In the genomic region with DNA sequence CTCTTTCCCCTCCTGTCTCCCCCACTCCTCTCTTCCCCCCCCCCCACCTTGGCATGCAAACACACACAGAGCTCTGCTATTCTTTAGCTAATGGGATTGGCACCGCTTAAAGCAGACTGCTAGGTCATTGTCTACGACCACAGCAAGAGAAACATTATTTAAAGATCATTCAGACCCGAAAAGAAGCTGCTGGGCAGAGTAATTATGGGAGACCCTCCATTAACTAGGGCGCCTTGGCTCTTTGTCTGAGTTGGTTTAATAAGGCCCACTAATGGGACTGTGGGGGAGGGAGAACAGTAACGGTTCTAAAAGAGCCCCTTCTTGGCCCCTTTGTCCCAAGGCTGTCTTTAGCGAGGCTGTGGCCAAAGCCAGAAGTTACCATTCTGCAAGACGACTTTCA, we compare ENCODE assay signal across 15 mouse cellular contexts. TPM values are rescaled to one million over a fixed set of nuclear protein-coding genes. Genes with fewer than 3 reads are reported as not detected.
DNase-seq lines count a peak whose midpoint lies in the region; ATAC-seq lines count a peak whose summit lies in the region.
"Had no signal": no experiment of that assay in that cellular context is flagged by ENCODE, and none has a peak within 500 bp of the region (broad histone marks: within the 10 kb centered on the region; RNA-seq: fewer than 3 reads in every experiment).

No protein-coding gene starts in this region.

- H3K4me1 ChIP-seq in embryonic facial prominence, embryonic 14.5 days (ENCODE audit: control insufficient read depth, insufficient read depth, low read length), result no peaks in the 10 kb centered on the region
- no peaks in the 10 kb centered on the region for H3K4me1 ChIP-seq in hindbrain, embryonic 11.5 days (replicated peaks; ENCODE audit: control insufficient read depth, insufficient read depth, low read length)
- H3K4me1 ChIP-seq in midbrain, embryonic 12.5 days, result peaks cover 15% of the 10 kb centered on the region
- H3K4me1 ChIP-seq: heart, embryonic 12.5 days had no signal

- 20% methylated on average over 7 of the region's 7 CpGs for WGBS in embryonic facial prominence, embryonic 14.5 days
- WGBS in hindbrain, embryonic 11.5 days, result 30% methylated on average over 7 of the region's 7 CpGs
- 7% methylated on average over 7 of the region's 7 CpGs for WGBS in midbrain, embryonic 12.5 days

- H3K27me3 ChIP-seq in embryonic facial prominence, embryonic 14.5 days (replicated peaks; ENCODE audit: control insufficient read depth, insufficient read depth, low read length), result no peaks in the 10 kb centered on the region
- no peaks in the 10 kb centered on the region for H3K27me3 ChIP-seq in hindbrain, embryonic 11.5 days (ENCODE audit: control insufficient read depth, insufficient read depth, low read length)
- no peaks in the 10 kb centered on the region for H3K27me3 ChIP-seq in midbrain, embryonic 12.5 days
- H3K27me3 ChIP-seq: CH12.LX; heart, embryonic 12.5 days had no signal

- intact Hi-C loops in heart, postnatal 25 days (cut with DNase I), result no loop called here
- intact Hi-C loops in heart, postnatal 10 days (cut with DNase I), result no loop called here

- H3K4me3 ChIP-seq in embryonic facial prominence, embryonic 14.5 days (ENCODE audit: low read depth, low read length), result no peak overlapping the region
- H3K4me3 ChIP-seq in hindbrain, embryonic 11.5 days (ENCODE audit: low read depth, low read length), result no peak overlapping the region
- no peak overlapping the region for H3K4me3 ChIP-seq in midbrain, embryonic 12.5 days
- H3K4me3 ChIP-seq: heart, embryonic 12.5 days; myocyte had no signal

- DNase-seq in embryonic facial prominence, embryonic 14.5 days (ENCODE audit: low spot score), result peak; percentile 68
- DNase-seq in hindbrain, embryonic 11.5 days (ENCODE audit: low spot score), result peak; percentile 28
- peak; percentile 90 for DNase-seq in retina, embryonic 14.5 days (ENCODE audit: low spot score)
- DNase-seq in thymus, postnatal 25 days, result no peak
- no peak for DNase-seq in heart, postnatal 25 days (ENCODE audit: low spot score)
- no peak for DNase-seq in heart, postnatal 10 days
- DNase-seq: kidney, postnatal 14 days; right cerebral cortex, postnatal 25 days; thymus, postnatal 4 days had no signal

- no peaks in the 10 kb centered on the region for H3K36me3 ChIP-seq in embryonic facial prominence, embryonic 14.5 days (ENCODE audit: control insufficient read depth, insufficient read depth, low read length)
- no peaks in the 10 kb centered on the region for H3K36me3 ChIP-seq in hindbrain, embryonic 11.5 days (ENCODE audit: control insufficient read depth, insufficient read depth, low read length)
- no peaks in the 10 kb centered on the region for H3K36me3 ChIP-seq in midbrain, embryonic 12.5 days
- H3K36me3 ChIP-seq: heart, embryonic 12.5 days had no signal

- H3K9ac ChIP-seq in embryonic facial prominence, embryonic 14.5 days (ENCODE audit: low read depth, low read length), result no peak overlapping the region
- no peak overlapping the region for H3K9ac ChIP-seq in hindbrain, embryonic 11.5 days (ENCODE audit: low read depth, low read length)
- no peak overlapping the region for H3K9ac ChIP-seq in midbrain, embryonic 12.5 days (replicated peaks)
- H3K9ac ChIP-seq: heart, embryonic 12.5 days had no signal

- ATAC-seq in embryonic facial prominence, embryonic 14.5 days (ENCODE audit: low read depth), result peak; percentile 53; the same call in 1 of the 2 replicates
- peak; percentile 53; the same call in 1 of the 2 replicates for ATAC-seq in hindbrain, embryonic 11.5 days (ENCODE audit: low FRiP score)
- peak; percentile 79 for ATAC-seq in midbrain, embryonic 12.5 days (ENCODE audit: low FRiP score, low read depth)

- H3K4me2 ChIP-seq in embryonic facial prominence, embryonic 14.5 days (ENCODE audit: low read depth, low read length), result no peak overlapping the region
- no peak overlapping the region for H3K4me2 ChIP-seq in hindbrain, embryonic 11.5 days (replicated peaks; ENCODE audit: low read depth, low read length)
- H3K4me2 ChIP-seq in midbrain, embryonic 12.5 days (replicated peaks), result peak overlapping the region; percentile 27
- H3K4me2 ChIP-seq: heart, embryonic 12.5 days; liver, embryonic 11.5 days had no signal

- H3K9me3 ChIP-seq in embryonic facial prominence, embryonic 14.5 days (ENCODE audit: control insufficient read depth, low read length), result no peaks in the 10 kb centered on the region
- no peaks in the 10 kb centered on the region for H3K9me3 ChIP-seq in hindbrain, embryonic 11.5 days (ENCODE audit: control insufficient read depth, low read length)
- H3K9me3 ChIP-seq in midbrain, embryonic 12.5 days, result no peaks in the 10 kb centered on the region
- H3K9me3 ChIP-seq: heart, embryonic 12.5 days had no signal

- no peak overlapping the region for H3K27ac ChIP-seq in embryonic facial prominence, embryonic 14.5 days (replicated peaks; ENCODE audit: low read depth, low read length)
- no peak overlapping the region for H3K27ac ChIP-seq in hindbrain, embryonic 11.5 days (ENCODE audit: low read depth, low read length)
- 0 out of 2 replicates have a peak overlapping the region, but pooled peaks have one; percentile 42 for H3K27ac ChIP-seq in midbrain, embryonic 12.5 days (replicated peaks)

RNA-seq across cellular contexts. Expression of gene Plekhm3, which starts 18.7 kb away (rescaled TPM):
- polyA plus RNA-seq in embryonic facial prominence, embryonic 14.5 days (2014; fragmentation: Nextera tagmentation; extraction: Ambion mirVana), result 5.6 and 6.0 TPM in 2 replicates
- 6.8 and 9.6 TPM in 2 replicates for polyA plus RNA-seq in hindbrain, embryonic 11.5 days (2014; fragmentation: Nextera tagmentation; extraction: Ambion mirVana)
- 12.1 and 13.1 TPM in 2 replicates for polyA plus RNA-seq in midbrain, embryonic 12.5 days (2016; fragmentation: Nextera tagmentation; extraction: Ambion mirVana)
- total RNA-seq in heart, postnatal 25 days (2021), result 1 to 10 TPM; 8.3 to 9.6 TPM
- 10 to 100 TPM in 1 of 2 experiments, 1 to 10 TPM in 1; 8.8 to 10.7 TPM for total RNA-seq in heart, postnatal 10 days (2021)

RNA-seq across cellular contexts. Expression of gene Akr1cl, which starts 57.2 kb away (rescaled TPM):
- polyA plus RNA-seq in embryonic facial prominence, embryonic 14.5 days (2014; fragmentation: Nextera tagmentation; extraction: Ambion mirVana), result 0.17 and 0.25 TPM in 2 replicates
- 0.36 and 0.68 TPM in 2 replicates for polyA plus RNA-seq in hindbrain, embryonic 11.5 days (2014; fragmentation: Nextera tagmentation; extraction: Ambion mirVana)
- polyA plus RNA-seq in midbrain, embryonic 12.5 days (2016; fragmentation: Nextera tagmentation; extraction: Ambion mirVana), result 0.20 TPM in 1 of 2 replicates, not detected in the other
- not detected for total RNA-seq in heart, postnatal 25 days (2021)
- total RNA-seq in heart, postnatal 10 days (2021), result under 1 TPM; 0.30 to 0.38 TPM
- total RNA-seq: CH12.LX; layer of hippocampus, postnatal 25 days had no signal
- polyA plus RNA-seq: liver, embryonic 11.5 days; myocyte had no signal

Comparison
In these comparisons a context has a peak if more than half of its experiments do, and no peak if none do; other contexts are left out.
1. DNase-seq: peak in embryonic facial prominence, embryonic 14.5 days (single experiment), hindbrain, embryonic 11.5 days (single experiment) and retina, embryonic 14.5 days (single experiment); none in thymus, postnatal 25 days (single experiment), heart, postnatal 25 days (single experiment) and heart, postnatal 10 days (0 of 2).
2. Peak in every context shown above with its lines, with median percentiles within 50 percentile points of each other: ATAC-seq.